Mouse (Mus musculus): ENCODE measurements around the gene Tmem101.

The Tmem101 gene

DNA sequence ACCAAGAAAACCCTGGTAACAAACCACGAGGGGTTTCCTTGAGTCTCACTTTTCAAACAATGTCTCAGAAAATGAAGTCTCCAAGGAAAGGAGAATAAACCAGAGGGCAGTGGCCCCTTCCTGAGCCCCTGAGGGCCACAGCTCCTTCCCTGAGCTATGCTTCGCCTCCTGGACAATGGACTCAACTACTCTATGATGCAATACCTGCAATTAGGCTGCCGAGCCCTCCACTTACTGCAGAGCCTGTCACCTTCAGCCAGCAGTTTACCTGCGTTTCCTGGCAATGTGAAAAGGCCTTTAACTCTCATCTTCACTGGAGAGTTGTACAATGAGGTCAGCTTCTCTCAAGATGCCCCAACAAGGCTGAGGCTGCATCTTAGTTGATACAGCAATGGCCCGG, 12.5 kb upstream of the Tmem101 start:
- ChIA-PET POLR2A (interaction anchor here in 2 of 4 experiments (0.9 to 3.5 kb wide), 4 partner anchors 11 to 38 kb away, joined by 3 to 24 read pairs (median 4); partner anchors contain the start of gene G6pc3 (in 1 of the 2)), CTCF (no interaction called here)

GRCm38 (mm10) chr11:102167539-102167938, 11.3 kb upstream of the Tmem101 start:
- POLR2A ChIA-PET, result interaction anchor here in 2 of 4 experiments (0.9 to 1.4 kb wide), 4 partner anchors 10 to 39 kb away, joined by 3 to 4 read pairs (median 3); no protein-coding TSS in a partner anchor
- CTCF ChIA-PET, result interaction anchor here in 1 of 4 experiments (0.5 to 0.6 kb wide), 2 partner anchors 70 to 81 kb away, joined by 3 to 16 read pairs; partner anchors contain the start of gene BC030867

DNA sequence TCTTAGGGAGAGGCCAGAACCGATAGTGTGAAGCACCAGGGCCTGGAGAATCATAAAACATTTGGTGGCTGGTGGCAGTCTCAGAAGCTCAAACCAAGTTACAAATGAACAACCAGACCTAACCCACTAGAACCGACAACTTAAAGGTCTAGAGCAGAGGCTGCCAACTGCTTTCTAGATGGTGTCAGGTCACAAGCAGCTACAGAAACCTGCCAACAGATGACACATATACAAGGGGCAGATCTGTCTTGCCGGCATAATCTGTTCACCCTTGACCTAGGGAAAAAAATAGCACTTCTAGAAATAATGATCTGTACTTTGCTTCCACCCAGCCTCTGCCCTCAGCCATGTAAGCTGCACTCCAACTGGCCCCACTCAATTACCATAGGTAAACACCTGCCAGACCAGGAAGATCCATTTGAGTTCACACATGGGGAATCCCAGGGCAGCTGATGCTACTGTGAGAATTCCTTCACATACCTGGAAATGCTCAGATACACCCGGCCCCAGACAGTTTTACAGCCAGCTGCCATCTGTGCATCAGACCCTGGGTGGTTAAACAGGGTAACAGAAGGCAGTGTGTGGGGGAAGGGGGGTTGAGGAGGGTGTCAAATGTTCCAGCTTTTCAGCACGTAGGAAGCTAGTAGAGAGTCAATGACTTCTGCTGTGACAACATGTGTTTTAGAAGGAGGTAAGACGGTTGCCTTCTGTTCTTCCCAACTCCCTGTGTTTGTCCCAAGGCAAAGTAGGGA, 9.9 kb upstream of the Tmem101 start:
- ChIA-PET CTCF (interaction anchor here (0.6 to 1.3 kb wide), 6 partner anchors 10 to 372 kb away, joined by 3 to 5 read pairs (median 3); partner anchors contain the start of genes Cd300lg (in 1 of the 4) and Tmem101 (in 1 of the 4)), POLR2A (interaction anchor here in 2 of 4 experiments (0.6 to 2.9 kb wide), 10 partner anchors 10 to 913 kb away, joined by 3 to 13 read pairs (median 3); partner anchors contain the start of genes G6pc3 (in 1 of the 2), Grn (in 1 of the 2) and Tmem101 (in 1 of the 2))

DNA sequence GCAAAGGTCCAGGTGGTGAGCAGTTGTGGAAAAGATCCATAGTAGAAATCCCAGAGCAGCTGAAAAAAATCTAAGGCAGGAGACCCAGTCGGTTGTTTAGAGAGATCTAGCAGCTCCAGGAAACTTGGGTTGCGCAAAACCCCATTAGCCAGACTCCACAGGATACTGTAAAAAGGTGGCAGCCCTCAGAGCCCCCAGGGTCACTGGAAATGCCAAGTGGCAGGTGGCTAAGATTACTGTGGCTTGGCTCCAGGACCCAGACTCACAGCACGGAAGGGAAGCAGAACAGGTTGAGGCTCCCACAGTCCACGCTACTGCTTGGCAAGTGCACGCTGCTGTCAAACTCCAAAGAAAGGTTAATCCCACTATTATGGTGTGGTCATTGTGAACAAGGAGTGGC, 3.6 kb upstream of the Tmem101 start:
- CTCF ChIA-PET, result interaction anchor here in 2 of 4 experiments (0.6 to 1.1 kb wide), 4 partner anchors 53 to 120 kb away, joined by 3 read pairs; no protein-coding TSS in a partner anchor
- POLR2A ChIA-PET, result interaction anchor here in 3 of 4 experiments (0.8 to 1.7 kb wide), 3 partner anchors 13 to 179 kb away, joined by 3 to 4 read pairs (median 3); no protein-coding TSS in a partner anchor

GRCm38 (mm10) chr11:102158024-102158423, 1.8 kb upstream of the Tmem101 start:
- ChIA-PET POLR2A (interaction anchor here in 1 of 4 experiments (0.6 to 1.1 kb wide), 4 partner anchors 19 to 517 kb away, joined by 3 to 10 read pairs (median 4); no protein-coding TSS in a partner anchor), CTCF (interaction anchor here in 2 of 4 experiments (0.6 to 1.4 kb wide), 2 partner anchors 56 to 87 kb away, joined by 3 read pairs; no protein-coding TSS in a partner anchor)

- CTCF ChIA-PET, result interaction anchor here in 3 of 4 experiments (0.6 to 2.0 kb wide), 30 partner anchors 9 to 715 kb away, joined by 3 to 10 read pairs (median 4); partner anchors contain the start of genes BC030867 (in 2 of the 3) and Rpl27 (in 1 of the 3)
- POLR2A ChIA-PET, result interaction anchor here (0.5 to 2.5 kb wide), 32 partner anchors 8 to 605 kb away, joined by 3 to 8 read pairs (median 3); partner anchors contain the start of genes Pyy (in 2 of the 4), Asb16 (in 1 of the 4), BC030867 (in 1 of the 4) and Cd300lg (in 1 of the 4)
Observed at GRCm38 (mm10) chr11:102156786-102157089, 534 bp upstream of the Tmem101 start.

- ChIA-PET CTCF (interaction anchor here (0.5 to 2.2 kb wide), 23 partner anchors 9 to 819 kb away, joined by 3 to 9 read pairs (median 4); partner anchors contain the start of genes Tmem101 (in 2 of the 4), BC030867 (in 1 of the 4), Dusp3 (in 1 of the 4) and Tmub2 (in 1 of the 4)), POLR2A (interaction anchor here (0.6 to 1.8 kb wide), 13 partner anchors 9 to 1083 kb away, joined by 3 to 8 read pairs (median 3); partner anchors contain the start of gene Tmem101 (in 2 of the 4))
Observed at GRCm38 (mm10) chr11:102147213-102147989, 8.8 kb downstream of the Tmem101 start.

DNA sequence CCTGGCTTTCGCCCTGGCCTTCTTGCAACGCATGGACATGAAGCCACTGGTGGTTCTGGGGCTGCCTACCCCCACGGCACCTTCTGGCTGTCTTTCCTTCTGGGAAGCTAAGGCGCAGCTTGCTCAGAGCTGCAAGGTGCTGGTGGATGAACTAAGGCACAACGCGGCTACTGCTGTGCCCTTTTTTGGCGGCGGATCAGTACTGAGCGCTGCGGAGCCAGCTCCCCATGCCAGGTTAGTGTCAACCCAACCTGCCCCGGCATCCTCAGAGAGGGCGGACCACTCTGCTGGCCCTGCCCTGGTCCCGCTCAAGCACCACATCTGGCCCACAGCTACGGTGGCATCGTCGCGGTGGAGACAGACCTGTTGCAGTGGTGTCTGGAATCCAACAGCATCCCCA, 9.7 kb downstream of the Tmem101 start:
- POLR2A ChIA-PET, result interaction anchor here in 3 of 4 experiments (0.6 to 1.4 kb wide), 10 partner anchors 8 to 164 kb away, joined by 3 to 6 read pairs (median 3); partner anchors contain the start of genes Hdac5 (in 1 of the 3), Tmem101 (in 1 of the 3) and Tmub2 (in 1 of the 3)
- CTCF ChIA-PET, result interaction anchor here in 3 of 4 experiments (0.5 to 1.3 kb wide), 9 partner anchors 8 to 219 kb away, joined by 3 to 5 read pairs (median 3); partner anchors contain the start of gene Tmem101 (in 2 of the 3)

- POLR2A ChIA-PET, result interaction anchor here in 2 of 4 experiments (0.6 to 1.4 kb wide), 9 partner anchors 9 to 165 kb away, joined by 3 to 6 read pairs (median 3); partner anchors contain the start of genes Hdac5 (in 1 of the 2), Tmem101 (in 1 of the 2) and Tmub2 (in 1 of the 2)
- CTCF ChIA-PET, result interaction anchor here in 3 of 4 experiments (1.0 to 1.3 kb wide), 6 partner anchors 8 to 101 kb away, joined by 3 to 5 read pairs (median 3); partner anchors contain the start of gene Tmem101 (in 2 of the 3)
Observed at GRCm38 (mm10) chr11:102146005-102146404, 10.2 kb downstream of the Tmem101 start.

DNA sequence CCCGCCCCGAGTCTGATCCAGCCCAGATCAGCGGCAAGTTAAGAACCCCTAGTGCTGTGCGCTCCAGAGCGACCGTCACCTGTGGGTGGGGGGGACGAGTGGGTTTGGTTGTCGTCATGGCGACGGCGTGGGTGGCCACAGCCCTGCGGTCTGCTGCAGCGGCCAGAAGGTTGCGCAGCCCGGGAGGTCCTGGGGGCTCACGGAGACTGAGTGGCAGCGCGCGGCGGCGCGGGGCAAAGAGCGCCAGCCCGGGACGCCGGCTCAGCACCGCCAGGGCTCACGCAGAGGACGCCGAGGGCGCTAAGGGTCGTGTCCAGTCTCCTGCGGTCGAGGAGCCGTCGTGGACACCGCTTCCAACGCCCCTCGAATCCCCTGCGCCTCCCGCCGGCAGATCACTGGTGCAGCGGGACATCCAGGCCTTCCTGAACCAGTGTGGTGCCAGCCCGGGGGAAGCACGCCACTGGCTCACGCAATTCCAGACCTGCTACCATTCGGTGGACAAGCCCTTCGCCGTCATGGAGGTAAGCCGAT, 10.7 kb downstream of the Tmem101 start, which contains the start of gene Nags:
TSS of gene Nags (plus strand) at position 43 of the 531 bp plus-strand sequence.
- CTCF ChIA-PET, result interaction anchor here (0.5 to 1.3 kb wide), 6 partner anchors 11 to 139 kb away, joined by 3 to 4 read pairs (median 3); partner anchors contain the start of gene Tmem101 (in 2 of the 4)
- POLR2A ChIA-PET, result interaction anchor here in 2 of 4 experiments (0.9 to 1.4 kb wide), 3 partner anchors 9 to 122 kb away, joined by 3 read pairs; no protein-coding TSS in a partner anchor

DNA sequence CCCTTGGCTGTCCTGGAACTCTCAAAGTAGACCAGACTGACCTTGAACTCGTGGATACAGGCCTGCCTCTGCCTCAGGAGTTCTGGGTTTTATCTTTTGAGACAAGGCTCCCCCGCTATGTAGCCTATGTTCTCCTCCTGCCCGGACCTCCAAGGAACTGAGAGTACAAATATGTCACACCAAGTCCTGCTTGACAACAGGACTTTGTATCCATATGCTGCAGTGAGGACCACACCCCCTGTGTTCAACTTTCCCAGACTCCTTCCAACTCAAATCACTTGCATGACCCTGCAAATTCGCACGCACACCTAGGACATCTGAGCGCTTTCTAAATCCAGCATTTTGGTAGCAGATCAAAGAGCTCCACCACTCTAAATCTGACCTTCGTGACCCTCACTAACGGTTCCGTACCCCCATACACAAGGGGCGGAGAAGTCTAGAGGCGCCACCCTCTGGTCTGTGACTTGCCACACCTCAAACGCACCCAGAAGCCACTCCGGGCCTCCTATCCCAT, 11.2 kb downstream of the Tmem101 start:
- ChIA-PET CTCF (interaction anchor here in 2 of 4 experiments (0.5 to 0.6 kb wide), 3 partner anchors 46 to 139 kb away, joined by 3 read pairs; no protein-coding TSS in a partner anchor), POLR2A (interaction anchor here in 1 of 4 experiments (1.4 kb wide), 1 partner anchor 123 kb away, joined by 3 read pairs; no protein-coding TSS in a partner anchor)

DNA sequence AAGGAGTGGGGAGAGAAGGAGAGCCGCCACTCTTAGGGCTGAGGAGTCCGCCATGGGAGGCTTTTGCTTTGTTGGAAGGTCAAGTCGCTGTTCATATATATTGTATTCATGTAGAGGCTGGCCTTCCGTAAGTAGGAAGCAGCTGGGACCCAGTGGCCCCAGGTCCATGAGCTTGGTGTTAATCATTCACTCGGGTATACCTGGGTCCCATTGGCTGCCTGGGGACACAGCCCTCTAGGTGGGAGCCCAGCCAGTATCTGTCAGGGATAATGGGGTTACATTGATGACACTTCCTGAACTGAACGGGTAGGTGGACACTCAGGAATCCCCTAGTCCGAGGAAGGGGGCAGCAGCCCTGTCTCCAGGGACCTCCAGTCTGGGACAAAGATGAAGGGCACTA, 13.8 kb downstream of the Tmem101 start:
- ChIA-PET CTCF (interaction anchor here in 3 of 4 experiments (0.5 to 1.9 kb wide), 13 partner anchors 8 to 499 kb away, joined by 3 to 9 read pairs (median 3); partner anchors contain the start of gene Sost (in 1 of the 3)), POLR2A (interaction anchor here in 3 of 4 experiments (0.6 to 2.0 kb wide), 10 partner anchors 8 to 268 kb away, joined by 3 to 10 read pairs (median 4); partner anchors contain the start of genes BC030867 (in 1 of the 3) and Cfap97d1 (in 1 of the 3))

GRCm38 (mm10) chr11:102140508-102140907, 15.7 kb downstream of the Tmem101 start:
- CTCF ChIA-PET, result interaction anchor here (0.7 to 1.4 kb wide), 6 partner anchors 14 to 166 kb away, joined by 3 to 5 read pairs (median 3); partner anchors contain the start of gene Tmem101 (in 1 of the 4)
- POLR2A ChIA-PET, result interaction anchor here in 1 of 4 experiments (0.8 to 1.1 kb wide), 3 partner anchors 15 to 23 kb away, joined by 3 to 5 read pairs (median 3); partner anchors contain the start of gene Tmem101

DNA sequence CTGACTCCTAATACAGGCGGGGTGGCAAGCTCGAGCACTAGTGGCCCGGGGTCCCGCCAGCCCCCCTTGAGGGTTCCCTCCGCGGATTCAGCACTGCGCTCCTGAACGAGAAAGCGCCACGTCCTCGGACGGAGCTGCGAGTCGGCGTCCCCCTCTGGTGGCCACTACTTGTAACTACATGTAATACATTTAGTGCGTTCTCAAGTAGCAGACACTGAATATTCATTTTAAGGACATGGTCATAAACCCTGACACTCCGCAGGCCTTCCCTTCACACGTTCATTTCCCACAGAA, 17.8 kb downstream of the Tmem101 start:
- ChIA-PET CTCF (interaction anchor here (0.5 to 2.5 kb wide), 52 partner anchors 8 to 475 kb away, joined by 3 to 13 read pairs (median 4); partner anchors contain the start of genes BC030867 (in 1 of the 4), Cfap97d1 (in 1 of the 4), Fam171a2 (in 1 of the 4) and Ppy (in 1 of the 4)), POLR2A (interaction anchor here in 2 of 4 experiments (0.6 to 2.2 kb wide), 9 partner anchors 10 to 328 kb away, joined by 3 to 8 read pairs (median 4); partner anchors contain the start of genes Asb16 (in 1 of the 2), BC030867 (in 1 of the 2), Hdac5 (in 1 of the 2) and Ppy (in 1 of the 2))

GRCm38 (mm10) chr11:102137625-102138446, 18.4 kb downstream of the Tmem101 start:
- POLR2A ChIA-PET, result interaction anchor here in 2 of 4 experiments (0.6 to 2.2 kb wide), 10 partner anchors 11 to 329 kb away, joined by 3 to 8 read pairs (median 4); partner anchors contain the start of genes Asb16 (in 1 of the 2), BC030867 (in 1 of the 2), Dusp3 (in 1 of the 2) and Hdac5 (in 1 of the 2)

More at GRCm38 (mm10) chr11:102137625-102138446, 18.4 kb downstream of the Tmem101 start:
- CTCF ChIA-PET, result interaction anchor here (0.6 to 2.5 kb wide), 51 partner anchors 9 to 555 kb away, joined by 3 to 13 read pairs (median 3); partner anchors contain the start of genes BC030867 (in 2 of the 4), Cfap97d1 (in 1 of the 4), Fam171a2 (in 1 of the 4) and Ppy (in 1 of the 4)

Measured in embryonic stem cell, embryonic (primary cell).